Mouse (Mus musculus) ES-Bruce4 (cell line): Measurements from ENCODE around the gene Sox13.

ENCODE experiments used
- CTCF ChIP-seq: IDR thresholded peaks from one replicate; pipeline ENCODE4 v1.8.1; 2011; ENCODE audit warnings: low read depth, low read length
- POLR2A ChIP-seq: IDR thresholded peaks from one replicate; pipeline ENCODE4 v1.8.1; 2011; ENCODE audit warnings: low read length; ENCODE audit not compliant: insufficient read depth

DNA sequence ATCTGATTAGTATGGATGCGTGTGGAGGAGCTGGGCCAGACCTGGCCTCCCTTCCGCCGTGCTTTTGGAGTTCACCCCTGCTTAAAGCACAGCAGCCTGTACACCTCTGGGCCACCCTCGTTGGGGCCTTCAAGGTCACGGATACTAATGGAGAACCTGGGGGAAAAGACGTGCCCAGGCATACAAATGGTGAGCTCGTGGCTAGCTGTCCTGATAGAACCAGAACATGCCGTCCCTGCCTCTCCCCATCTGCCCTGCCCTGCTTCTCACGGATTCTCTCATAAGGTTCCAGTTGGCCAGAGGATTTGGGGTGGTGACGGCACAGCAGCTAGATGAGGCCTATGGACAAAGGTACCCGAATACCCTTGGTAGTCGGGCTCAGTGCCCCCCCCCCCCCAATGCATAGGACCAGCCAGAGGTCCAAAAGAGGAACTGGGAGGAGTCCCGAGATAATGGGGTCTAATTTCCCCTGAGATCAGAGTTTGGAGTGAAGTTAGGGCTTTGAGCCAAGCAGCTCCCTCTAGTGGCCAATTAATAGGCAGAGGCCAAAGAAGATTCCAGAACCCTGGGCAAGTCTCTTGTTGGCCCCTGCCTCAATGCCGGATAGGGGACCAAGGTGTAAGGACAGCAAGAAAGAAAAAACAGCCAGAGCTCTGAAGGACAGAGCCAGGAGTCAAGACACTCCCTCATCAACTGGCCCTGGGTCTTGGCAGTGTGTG, 43.7 kb downstream of the Sox13 start:
- TF ChIP-seq CTCF (peak; percentile 48), POLR2A (no peak)
